Comparison of ENCODE assay signal across 15 mouse cellular contexts in the genomic region with DNA sequence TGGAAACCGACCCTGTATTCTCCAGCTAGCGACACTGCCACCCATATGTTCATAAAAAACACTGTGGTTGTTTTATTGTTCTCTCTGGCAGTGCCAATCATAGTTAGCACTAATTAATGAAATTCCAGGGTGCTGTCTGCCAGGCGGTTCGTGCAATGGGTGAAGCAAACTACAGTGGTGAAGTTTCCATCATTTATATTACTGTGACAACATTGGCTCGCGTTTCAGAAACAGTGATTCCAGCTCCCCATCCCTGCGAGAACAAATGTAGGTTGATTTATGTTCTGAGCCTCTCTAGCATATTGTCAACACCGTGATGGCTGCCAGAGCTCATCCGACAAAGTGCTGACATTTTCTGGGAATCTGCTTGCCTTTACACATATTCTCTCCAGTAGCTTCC.
DNase-seq lines count a peak whose midpoint lies in the region; ATAC-seq and TF ChIP-seq lines count a peak whose summit lies in the region.
"Had no signal": no experiment of that assay in that cellular context is flagged by ENCODE, and none has a peak within 500 bp of the region (broad histone marks: within the 10 kb centered on the region; RNA-seq: fewer than 3 reads in every experiment).

No protein-coding gene starts in this region.

- no peak for TF ChIP-seq POLR2A in cerebellum, adult 2 months (IDR thresholded peaks at IDR 0.05; ENCODE audit: borderline replicate concordance, insufficient read depth, low read length)

- no peak overlapping the region for H3K4me2 ChIP-seq in intestine, postnatal 0 days (replicated peaks; ENCODE audit: low read depth)

- H3K4me3 ChIP-seq in cerebellum, adult 2 months (replicated peaks; ENCODE audit: insufficient read depth, low read depth, low read length): no peak overlapping the region
- H3K4me3 ChIP-seq in intestine, postnatal 0 days (ENCODE audit: low read depth, low read length): no peak overlapping the region
- H3K4me3 ChIP-seq: left cerebral cortex, adult 2 months had no signal

- H3K36me3 ChIP-seq in intestine, postnatal 0 days (ENCODE audit: control insufficient read depth, insufficient read depth): no peaks in the 10 kb centered on the region

- H3K9ac ChIP-seq in intestine, postnatal 0 days (ENCODE audit: low read depth, low read length): no peak overlapping the region

- no peaks in the 10 kb centered on the region for H3K4me1 ChIP-seq in cerebellum, adult 2 months (ENCODE audit: control insufficient read depth, insufficient read depth, low read length)
- H3K4me1 ChIP-seq in intestine, postnatal 0 days (replicated peaks; ENCODE audit: control insufficient read depth, insufficient read depth, low read length): no peaks in the 10 kb centered on the region

- H3K9me3 ChIP-seq in intestine, postnatal 0 days (ENCODE audit: control insufficient read depth): no peaks in the 10 kb centered on the region

- DNase-seq in cerebellum, postnatal 10 days: peak; percentile 32 to 39
- DNase-seq in cerebellum, adult 2 months: no peak
- DNase-seq in lung, postnatal 14 days: peak; percentile 0
- no peak for DNase-seq in lung, postnatal 25 days (ENCODE audit: low spot score)
- DNase-seq in layer of hippocampus, adult 9-10 months (ENCODE audit: low spot score): peak; percentile 49
- DNase-seq in right cerebral cortex, postnatal 10 days (ENCODE audit: low spot score in 2 of 2): peak; percentile 72 to 84
- DNase-seq in gastrocnemius, adult 18-20 months (ENCODE audit: low spot score): no peak
- DNase-seq: embryo, embryonic 11 days; gastrocnemius, postnatal 14 days; kidney, adult 18-20 months; thymus, postnatal 36 days had no signal

- H3K27ac ChIP-seq in cerebellum, adult 2 months (ENCODE audit: insufficient read depth, low read length): no peak overlapping the region
- no peak overlapping the region for H3K27ac ChIP-seq in intestine, postnatal 0 days (ENCODE audit: low read depth, low read length)
- H3K27ac ChIP-seq: left cerebral cortex, adult 2 months; macrophage had no signal

- no peaks in the 10 kb centered on the region for H3K27me3 ChIP-seq in cerebellum, adult 2 months (ENCODE audit: control insufficient read depth, insufficient read depth, low read length)
- H3K27me3 ChIP-seq in intestine, postnatal 0 days (replicated peaks; ENCODE audit: control insufficient read depth, insufficient read depth, low read length): no peaks in the 10 kb centered on the region

- ATAC-seq in intestine, postnatal 0 days: no peak
- ATAC-seq: activated CD4-positive, CD25-positive, alpha-beta regulatory T cell, adult 4 months had no signal

- WGBS in cerebellum, adult 2 months: 10% methylated on average over 9 of the region's 9 CpGs
- 61% methylated on average over 9 of the region's 9 CpGs for WGBS in intestine, postnatal 0 days

- no peak for TF ChIP-seq CTCF in cerebellum, adult 2 months (IDR thresholded peaks at IDR 0.05; ENCODE audit: borderline replicate concordance, insufficient read depth, low read depth, low read length)
- no peak for TF ChIP-seq CTCF in intestine, postnatal 0 days (IDR thresholded peaks at IDR 0.05; ENCODE audit: low read depth)

Comparison
In these comparisons a context has a peak if more than half of its experiments do, and no peak if none do; other contexts are left out.
1. DNase-seq: peak in cerebellum, postnatal 10 days (2 of 2), lung, postnatal 14 days (single experiment), layer of hippocampus, adult 9-10 months (single experiment) and right cerebral cortex, postnatal 10 days (2 of 2); none in cerebellum, adult 2 months (0 of 2), lung, postnatal 25 days (single experiment) and gastrocnemius, adult 18-20 months (single experiment).